Mouse (Mus musculus): Measurements from ENCODE around the gene Pcdh7. TPM values are rescaled to one million over a fixed set of nuclear protein-coding genes. Genes with fewer than 3 reads are reported as not detected.
"Not testable (repeated sequence)": the region's sequence is repeated elsewhere in the genome, so short reads cannot be mapped to it uniquely, and the experiment has no call there.

The Pcdh7 gene
- 0.57 and 0.64 TPM in 2 replicates for polyA plus RNA-seq (2012; rRNA removed)
- 0.34 and 0.49 TPM in 2 replicates for polyA plus RNA-seq (2014; fragmentation: Nextera tagmentation; extraction: Ambion mirVana)

- Histone ChIP-seq H3K27me3 (ENCODE audit: control insufficient read depth, insufficient read depth, low read length) (peaks cover 61% of the 10 kb centered on the region), H3K4me1 (replicated peaks; ENCODE audit: control insufficient read depth in 2 of 2, insufficient read depth in 2 of 2, low read length in 1 of 2) (peaks cover 0 to 7% of the 10 kb centered on the region in 2 experiments; a peak in 2 of 4 replicates)
These were observed at the start of gene Pcdh7 for GRCm38 (mm10) chr5:57717906-57718875. TSS of gene Pcdh7 (plus strand) at chr5:57717967.

GRCm38 (mm10) chr5:57676970-57677369 lies 40.8 kb upstream of the Pcdh7 start:
- not testable (repeated sequence) for H3K27ac ChIP-seq; H3K27me3 ChIP-seq (ENCODE audit: control insufficient read depth, insufficient read depth, low read length); H3K36me3 ChIP-seq (replicated peaks; ENCODE audit: control insufficient read depth, insufficient read depth, low read depth); H3K4me3 ChIP-seq (ENCODE audit: insufficient read depth in 1 of 2, low read depth in 2 of 2, low read length in 2 of 2); H3K4me2 ChIP-seq (ENCODE audit: low read depth); H3K9ac ChIP-seq (replicated peaks); H3K9me3 ChIP-seq (ENCODE audit: control insufficient read depth, low read length); H3K4me1 ChIP-seq (replicated peaks; ENCODE audit: control insufficient read depth in 2 of 2, insufficient read depth in 2 of 2, low read length in 1 of 2); ATAC-seq (ENCODE audit: insufficient read depth); DNase-seq (ENCODE audit: low read depth in 3 of 3, low spot score in 3 of 3)
- 45% methylated on average over 2 of the region's 2 CpGs for WGBS (ENCODE audit: insufficient replicate concordance)

More at GRCm38 (mm10) chr5:57717906-57718875, at the start of gene Pcdh7:
- WGBS (ENCODE audit: insufficient replicate concordance), result under 1% methylated on average over 69 of the region's 70 CpGs
- no peak within 1 kb of the TSS for H3K27ac ChIP-seq
- H3K4me3 ChIP-seq (ENCODE audit: insufficient read depth in 1 of 2, low read depth in 2 of 2, low read length in 2 of 2), result peak within 1 kb of the TSS; percentile 57 to 60
- H3K9ac ChIP-seq (replicated peaks), result peak within 1 kb of the TSS; percentile 27
- ATAC-seq (ENCODE audit: insufficient read depth) (peak; percentile 14; the same call in 1 of the 2 replicates), DNase-seq (ENCODE audit: low read depth in 3 of 3, low spot score in 3 of 3) (peak in 1 of 3 experiments; percentile 27)
- H3K36me3 ChIP-seq (replicated peaks; ENCODE audit: control insufficient read depth, insufficient read depth, low read depth), result no peaks in the 10 kb centered on the region
- no peak for TF ChIP-seq EP300 (IDR thresholded peaks at IDR 0.05; ENCODE audit: low read depth)
- no peak for TF ChIP-seq CTCF (IDR thresholded peaks at IDR 0.05; ENCODE audit: low read depth)
- peak within 1 kb of the TSS; percentile 90 for H3K4me2 ChIP-seq (ENCODE audit: low read depth)
- H3K9me3 ChIP-seq (ENCODE audit: control insufficient read depth, low read length), result no peaks in the 10 kb centered on the region

GRCm38 (mm10) chr5:57708396-57708795 lies 9.4 kb upstream of the Pcdh7 start:
- H3K9ac ChIP-seq (replicated peaks), result no peak overlapping the region
- no peaks in the 10 kb centered on the region for H3K27me3 ChIP-seq (ENCODE audit: control insufficient read depth, insufficient read depth, low read length)
- 59% methylated on average over 2 of the region's 2 CpGs for WGBS (ENCODE audit: insufficient replicate concordance)
- no peak overlapping the region for H3K4me2 ChIP-seq (ENCODE audit: low read depth)
- no peaks in the 10 kb centered on the region for H3K4me1 ChIP-seq (replicated peaks; ENCODE audit: control insufficient read depth in 2 of 2, insufficient read depth in 2 of 2, low read length in 1 of 2)
- DNase-seq (ENCODE audit: low read depth in 3 of 3, low spot score in 3 of 3), result no peak
- no peak overlapping the region for H3K4me3 ChIP-seq (ENCODE audit: insufficient read depth in 1 of 2, low read depth in 2 of 2, low read length in 2 of 2)
- H3K36me3 ChIP-seq (replicated peaks; ENCODE audit: control insufficient read depth, insufficient read depth, low read depth), result no peaks in the 10 kb centered on the region
- no peak for TF ChIP-seq EP300 (IDR thresholded peaks at IDR 0.05; ENCODE audit: low read depth)
- no peak for TF ChIP-seq CTCF (IDR thresholded peaks at IDR 0.05; ENCODE audit: low read depth)
- no peak for ATAC-seq (ENCODE audit: insufficient read depth)
- no peaks in the 10 kb centered on the region for H3K9me3 ChIP-seq (ENCODE audit: control insufficient read depth, low read length)
- no peak overlapping the region for H3K27ac ChIP-seq

- peak overlapping the region; percentile 90 for H3K4me2 ChIP-seq (ENCODE audit: low read depth)
- DNase-seq (ENCODE audit: low read depth in 3 of 3, low spot score in 3 of 3) (peak in 1 of 3 experiments; percentile 32), ATAC-seq (ENCODE audit: insufficient read depth) (no peak; the same call in 1 of the 2 replicates)
- peak overlapping the region; percentile 59 for H3K9ac ChIP-seq (replicated peaks)
- peaks cover 30% of the 10 kb centered on the region for H3K27me3 ChIP-seq (ENCODE audit: control insufficient read depth, insufficient read depth, low read length)
- no peaks in the 10 kb centered on the region; a peak in 1 of 4 replicates for H3K4me1 ChIP-seq (replicated peaks; ENCODE audit: control insufficient read depth in 2 of 2, insufficient read depth in 2 of 2, low read length in 1 of 2)
- WGBS (ENCODE audit: insufficient replicate concordance), result under 1% methylated on average over 10 of the region's 10 CpGs
- no peaks in the 10 kb centered on the region for H3K36me3 ChIP-seq (replicated peaks; ENCODE audit: control insufficient read depth, insufficient read depth, low read depth)
- H3K4me3 ChIP-seq (ENCODE audit: insufficient read depth in 1 of 2, low read depth in 2 of 2, low read length in 2 of 2), result peak overlapping the region; percentile 19 to 57
- TF ChIP-seq CTCF (IDR thresholded peaks at IDR 0.05; ENCODE audit: low read depth) (peak; percentile 61; the same call in 1 of the 2 replicates), EP300 (IDR thresholded peaks at IDR 0.05; ENCODE audit: low read depth) (no peak)
- no peaks in the 10 kb centered on the region for H3K9me3 ChIP-seq (ENCODE audit: control insufficient read depth, low read length)
- no peak overlapping the region for H3K27ac ChIP-seq
These were observed 3.8 kb upstream of the Pcdh7 start for GRCm38 (mm10) chr5:57713980-57714379.

Data from liver, embryonic 14.5 days (tissue).